In the genomic region with DNA sequence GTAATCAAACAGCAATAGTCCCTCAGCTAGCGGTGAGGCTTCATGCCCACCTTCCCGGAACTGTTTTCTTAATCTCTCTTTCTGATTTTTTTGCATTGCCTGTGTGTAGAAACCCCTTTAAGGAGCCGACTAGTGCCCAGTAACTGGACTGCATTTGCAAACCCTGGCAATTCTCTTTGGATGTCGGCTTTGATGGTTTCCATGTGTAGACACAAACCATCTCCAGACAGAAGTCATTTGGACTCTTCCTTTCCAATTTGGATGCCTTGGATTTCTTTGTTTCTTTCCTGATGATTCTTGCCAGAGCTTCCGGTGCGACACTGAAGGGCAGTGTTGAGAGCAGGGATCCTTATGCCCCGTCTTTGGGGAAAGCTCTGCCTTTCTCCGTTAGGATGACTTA, we compare ENCODE assay signal across 14 mouse cellular contexts.
"Had no signal": no experiment of that assay in that cellular context is flagged by ENCODE, and none has a peak within 500 bp of the region (broad histone marks: within the 10 kb centered on the region; RNA-seq: fewer than 3 reads in every experiment).

No protein-coding gene starts in this region.

- H3K27me3 ChIP-seq: kidney, embryonic 15.5 days; limb, embryonic 15.5 days; midbrain, embryonic 13.5 days; neural tube, embryonic 15.5 days had no signal

- H3K9ac ChIP-seq: kidney, embryonic 15.5 days; limb, embryonic 15.5 days; liver, embryonic 14.5 days; midbrain, embryonic 13.5 days; neural tube, embryonic 15.5 days had no signal

- H3K36me3 ChIP-seq: kidney, embryonic 15.5 days; limb, embryonic 15.5 days; midbrain, embryonic 13.5 days; neural tube, embryonic 15.5 days had no signal

- DNase-seq: kidney, adult 2 months; kidney, postnatal 25 days; lung, adult 18-20 months; right cerebral cortex, adult 18-20 months; thymus, adult 2 months; thymus, postnatal 36 days had no signal

- H3K9me3 ChIP-seq: kidney, embryonic 15.5 days; limb, embryonic 15.5 days; midbrain, embryonic 13.5 days; neural tube, embryonic 15.5 days had no signal

- H3K4me2 ChIP-seq: kidney, embryonic 15.5 days; limb, embryonic 15.5 days; midbrain, embryonic 13.5 days; neural tube, embryonic 15.5 days had no signal

- H3K4me1 ChIP-seq: kidney, embryonic 15.5 days; midbrain, embryonic 13.5 days; neural tube, embryonic 15.5 days had no signal

- H3K4me3 ChIP-seq: kidney, embryonic 15.5 days; limb, embryonic 15.5 days; midbrain, embryonic 13.5 days; myocyte; neural tube, embryonic 15.5 days had no signal

- H3K27ac ChIP-seq: kidney, embryonic 15.5 days; limb, embryonic 15.5 days; liver, embryonic 14.5 days; midbrain, embryonic 13.5 days; neural tube, embryonic 15.5 days had no signal

- ATAC-seq: intestine, embryonic 16.5 days; lung, postnatal 0 days; midbrain, embryonic 13.5 days had no signal
